Mouse (Mus musculus): ENCODE measurements around the gene Zic4. TPM values are rescaled to one million over a fixed set of nuclear protein-coding genes. Genes with fewer than 3 reads are reported as not detected.

Zic4 gene
- total RNA-seq, 2 experiments from 2014 or later: not detected

GRCm38 (mm10) chr9:91378411-91379299 is 16.4 kb downstream of the Zic4 start:
- ATAC-seq (replicated peaks; ENCODE audit: poor library complexity): peak; percentile 13; the same call in 1 of the 2 replicates

- no peak for ATAC-seq (replicated peaks; ENCODE audit: poor library complexity)
Observed at GRCm38 (mm10) chr9:91379300-91379635, 17.1 kb downstream of the Zic4 start.

- ATAC-seq (replicated peaks; ENCODE audit: poor library complexity): no peak
Observed at GRCm38 (mm10) chr9:91379781-91380457, 17.7 kb downstream of the Zic4 start.

GRCm38 (mm10) chr9:91380458-91380914 is 18.3 kb downstream of the Zic4 start:
- no peak for ATAC-seq (replicated peaks; ENCODE audit: poor library complexity)

GRCm38 (mm10) chr9:91381284-91382110 is 19.3 kb downstream of the Zic4 start:
- ATAC-seq (replicated peaks; ENCODE audit: poor library complexity): 0 out of 2 replicates have a peak, but pooled peaks have one; percentile 9

- ATAC-seq (replicated peaks; ENCODE audit: poor library complexity): no peak
Observed at GRCm38 (mm10) chr9:91382111-91382379, 19.8 kb downstream of the Zic4 start.

- no peak for ATAC-seq (replicated peaks; ENCODE audit: poor library complexity)
Observed at GRCm38 (mm10) chr9:91382471-91383255, 20.4 kb downstream of the Zic4 start.

GRCm38 (mm10) chr9:91383441-91384135 is 21.4 kb downstream of the Zic4 start:
- ATAC-seq (replicated peaks; ENCODE audit: poor library complexity): no peak

- peak; percentile 35 for ATAC-seq (replicated peaks; ENCODE audit: poor library complexity)
Observed at GRCm38 (mm10) chr9:91384136-91384500, 21.9 kb downstream of the Zic4 start.

GRCm38 (mm10) chr9:91384693-91385560 is 22.7 kb downstream of the Zic4 start:
- no peak for ATAC-seq (replicated peaks; ENCODE audit: poor library complexity)

- ATAC-seq (replicated peaks; ENCODE audit: poor library complexity): no peak
Observed at GRCm38 (mm10) chr9:91385561-91386430, 23.6 kb downstream of the Zic4 start.

GRCm38 (mm10) chr9:91386502-91386890 is 24.3 kb downstream of the Zic4 start:
- ATAC-seq (replicated peaks; ENCODE audit: poor library complexity): no peak

- ATAC-seq (replicated peaks; ENCODE audit: poor library complexity): no peak
Observed at GRCm38 (mm10) chr9:91386891-91387739, 24.9 kb downstream of the Zic4 start.

- ATAC-seq (replicated peaks; ENCODE audit: poor library complexity): no peak
Observed at GRCm38 (mm10) chr9:91387740-91388080, 25.5 kb downstream of the Zic4 start.

- ATAC-seq (replicated peaks; ENCODE audit: poor library complexity): no peak
Observed at GRCm38 (mm10) chr9:91388173-91388572, 26.0 kb downstream of the Zic4 start.

- no peak for ATAC-seq (replicated peaks; ENCODE audit: poor library complexity)
Observed at GRCm38 (mm10) chr9:91393376-91394068, 31.3 kb downstream of the Zic4 start.

GRCm38 (mm10) chr9:91394211-91394646 is 32.0 kb downstream of the Zic4 start:
- no peak for ATAC-seq (replicated peaks; ENCODE audit: poor library complexity)

All from megakaryocyte progenitor cell, adult 5-6 weeks (primary cell).